Mouse (Mus musculus): Measurements from ENCODE around the gene Gm9125. TPM values are rescaled to one million over a fixed set of nuclear protein-coding genes. Genes with fewer than 3 reads are reported as not detected.
"Not testable (repeated sequence)": the region's sequence is repeated elsewhere in the genome, so short reads cannot be mapped to it uniquely, and the experiment has no call there.

The Gm9125 gene
- polyA plus RNA-seq (2015; fragmentation: Nextera tagmentation; extraction: Ambion mirVana) = not detected in 2 replicates

GRCm38 (mm10) chr3:94054785-94055184 is at the start of gene Gm9125:
TSS of gene Gm9125 (minus strand) at chr3:94054885.
- not testable (repeated sequence) for H3K36me3 ChIP-seq (ENCODE audit: control insufficient read depth, insufficient read depth, low read length); H3K9ac ChIP-seq (ENCODE audit: low read depth, low read length); H3K4me3 ChIP-seq (ENCODE audit: low read length); H3K27me3 ChIP-seq (replicated peaks; ENCODE audit: control insufficient read depth, insufficient read depth, low read length); H3K9me3 ChIP-seq (ENCODE audit: control insufficient read depth, low read length); H3K4me1 ChIP-seq (ENCODE audit: control insufficient read depth, insufficient read depth, low read depth, low read length); ATAC-seq; H3K27ac ChIP-seq (ENCODE audit: low read depth, low read length); H3K4me2 ChIP-seq (ENCODE audit: low read length)
- WGBS = 88% methylated on average over 1 of the region's 3 CpGs

DNA sequence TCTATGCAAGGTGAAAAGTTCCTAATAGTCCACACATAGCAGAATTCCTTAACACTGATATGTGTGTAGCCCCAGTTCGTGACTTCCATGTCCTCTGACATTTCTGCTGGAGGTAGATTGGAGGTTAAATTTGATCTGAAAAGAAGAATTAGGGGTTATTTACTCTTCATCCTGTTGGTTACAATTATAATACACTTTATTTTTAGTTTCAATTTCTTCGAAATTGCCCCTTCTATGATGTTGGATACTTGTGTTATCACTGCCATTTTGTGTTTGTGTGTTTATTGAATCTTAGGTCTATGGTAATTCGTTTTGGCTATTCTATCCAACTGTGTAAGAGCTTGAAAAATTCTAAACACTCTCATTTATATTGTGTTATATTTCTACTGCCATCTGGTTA is 17.9 kb upstream of the Gm9125 start, which contains the start of gene Gm10697:
TSS of gene Gm10697 (minus strand) at position 101 of the 400 bp plus-strand sequence.
- not testable (repeated sequence) for H3K9me3 ChIP-seq (ENCODE audit: control insufficient read depth, low read length); H3K4me1 ChIP-seq (ENCODE audit: control insufficient read depth, insufficient read depth, low read depth, low read length); H3K36me3 ChIP-seq (ENCODE audit: control insufficient read depth, insufficient read depth, low read length); H3K27me3 ChIP-seq (replicated peaks; ENCODE audit: control insufficient read depth, insufficient read depth, low read length); H3K4me3 ChIP-seq (ENCODE audit: low read length); ATAC-seq; H3K4me2 ChIP-seq (ENCODE audit: low read length); H3K9ac ChIP-seq (ENCODE audit: low read depth, low read length); H3K27ac ChIP-seq (ENCODE audit: low read depth, low read length)
- WGBS = 80% methylated on average over 1 of the region's 3 CpGs

DNA sequence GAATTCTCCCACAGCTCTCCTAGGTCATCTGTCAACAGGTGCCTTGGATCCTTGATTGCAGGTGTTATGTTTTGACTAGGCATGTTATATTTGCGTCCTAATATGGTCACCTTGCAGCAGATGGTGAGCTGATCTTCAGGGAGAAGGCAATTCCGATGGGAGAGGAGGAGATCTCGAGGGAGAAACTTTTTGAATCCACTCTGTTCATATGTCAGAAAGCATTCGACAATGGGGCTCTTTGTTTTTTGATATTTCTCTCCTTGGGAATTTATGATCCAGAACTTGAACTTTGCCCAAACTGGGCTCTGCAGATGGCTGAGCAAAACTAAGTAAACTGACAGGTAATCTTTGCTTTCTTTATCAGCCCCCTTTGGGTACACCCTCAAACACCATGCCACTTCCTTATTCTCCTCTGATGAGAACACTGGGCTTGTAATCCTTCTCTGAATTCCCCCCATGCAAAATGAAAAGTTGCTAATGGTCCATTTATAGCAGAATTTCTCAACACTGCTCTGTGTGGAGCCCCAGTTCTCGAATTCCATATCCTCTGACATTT is 5.0 kb downstream of the Gm9125 start:
- not testable (repeated sequence) for H3K4me3 ChIP-seq (ENCODE audit: low read length); ATAC-seq; H3K27me3 ChIP-seq (replicated peaks; ENCODE audit: control insufficient read depth, insufficient read depth, low read length); H3K4me1 ChIP-seq (ENCODE audit: control insufficient read depth, insufficient read depth, low read depth, low read length); H3K27ac ChIP-seq (ENCODE audit: low read depth, low read length); H3K9me3 ChIP-seq (ENCODE audit: control insufficient read depth, low read length); H3K4me2 ChIP-seq (ENCODE audit: low read length); H3K9ac ChIP-seq (ENCODE audit: low read depth, low read length); H3K36me3 ChIP-seq (ENCODE audit: control insufficient read depth, insufficient read depth, low read length)
- no CpG with 5 or more reads among the region's 5 CpGs for WGBS

DNA sequence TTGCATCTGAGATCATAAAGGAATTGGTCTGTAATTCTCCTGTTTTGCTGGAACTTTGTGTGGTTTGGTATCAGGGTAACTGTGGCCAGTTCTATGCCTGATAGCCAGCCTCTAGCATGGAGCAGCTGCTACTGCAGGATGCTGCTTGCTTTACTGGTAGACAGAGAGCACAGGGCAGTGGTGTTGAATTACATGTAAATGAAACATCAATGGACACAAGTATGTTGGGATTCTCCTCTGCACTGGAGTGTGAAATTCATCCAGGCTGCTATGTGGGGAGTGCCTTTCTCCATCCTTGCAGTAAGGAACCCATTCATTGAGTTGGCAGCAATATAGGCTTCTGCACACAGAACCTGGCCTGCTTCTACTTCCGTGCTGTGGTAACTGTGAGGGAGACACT is 16.4 kb downstream of the Gm9125 start:
- not testable (repeated sequence) for ATAC-seq

DNA sequence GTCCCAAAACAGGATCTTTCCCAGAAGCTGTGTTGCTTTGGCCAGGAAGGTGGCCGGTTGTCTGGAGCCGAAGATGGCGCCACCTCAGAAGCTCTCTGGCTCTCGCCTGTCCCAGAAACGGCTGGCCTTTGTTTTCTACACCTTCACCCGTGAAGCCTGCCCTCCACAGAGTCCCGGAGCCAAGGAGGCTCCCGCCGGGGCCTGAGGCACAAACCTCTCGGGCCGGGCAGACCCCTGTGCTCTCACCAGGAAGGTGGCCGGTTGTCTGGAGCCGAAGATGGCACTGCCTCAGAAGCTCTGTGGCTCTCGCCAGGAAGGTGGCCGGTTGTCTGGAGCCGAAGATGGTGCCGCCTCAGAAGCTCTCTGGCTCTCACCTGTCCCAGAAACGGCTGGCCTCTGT is 20.3 kb downstream of the Gm9125 start:
- H3K4me2 ChIP-seq (ENCODE audit: low read length); H3K36me3 ChIP-seq (ENCODE audit: control insufficient read depth, insufficient read depth, low read length); H3K4me1 ChIP-seq (ENCODE audit: control insufficient read depth, insufficient read depth, low read depth, low read length); H3K9me3 ChIP-seq (ENCODE audit: control insufficient read depth, low read length); H3K27ac ChIP-seq (ENCODE audit: low read depth, low read length); H3K4me3 ChIP-seq (ENCODE audit: low read length); H3K9ac ChIP-seq (ENCODE audit: low read depth, low read length); H3K27me3 ChIP-seq (replicated peaks; ENCODE audit: control insufficient read depth, insufficient read depth, low read length); ATAC-seq: not testable (repeated sequence)
- WGBS = 93% methylated on average over 18 of the region's 18 CpGs

More for the DNA sequence above, 16.4 kb downstream of the Gm9125 start:
- H3K36me3 ChIP-seq (ENCODE audit: control insufficient read depth, insufficient read depth, low read length); H3K4me1 ChIP-seq (ENCODE audit: control insufficient read depth, insufficient read depth, low read depth, low read length); H3K9me3 ChIP-seq (ENCODE audit: control insufficient read depth, low read length); H3K27ac ChIP-seq (ENCODE audit: low read depth, low read length); H3K27me3 ChIP-seq (replicated peaks; ENCODE audit: control insufficient read depth, insufficient read depth, low read length); H3K9ac ChIP-seq (ENCODE audit: low read depth, low read length); H3K4me3 ChIP-seq (ENCODE audit: low read length); H3K4me2 ChIP-seq (ENCODE audit: low read length): not testable (repeated sequence)
- WGBS = 56% methylated on average over 1 of the region's 1 CpGs

Other genes with a start within 250 kb of the Gm9125 start
- not detected in 2 replicates for gene Tdpoz3, start 228.9 kb downstream of the Gm9125 start, polyA plus RNA-seq (2015; fragmentation: Nextera tagmentation; extraction: Ambion mirVana)
- not detected in 2 replicates for gene Gm9117, start 111.3 kb downstream of the Gm9125 start, polyA plus RNA-seq (2015; fragmentation: Nextera tagmentation; extraction: Ambion mirVana)
- gene Tdpoz5, start 93.6 kb downstream of the Gm9125 start, polyA plus RNA-seq (2015; fragmentation: Nextera tagmentation; extraction: Ambion mirVana) = not detected in 2 replicates
- gene Gm10697, start 17.8 kb upstream of the Gm9125 start, polyA plus RNA-seq (2015; fragmentation: Nextera tagmentation; extraction: Ambion mirVana) = not detected in 2 replicates
- gene Gm10696, start 123.3 kb upstream of the Gm9125 start, polyA plus RNA-seq (2015; fragmentation: Nextera tagmentation; extraction: Ambion mirVana) = not detected in 2 replicates
- 0.12 TPM in 1 of 2 replicates, not detected in the other for gene Gm5286, start 141.8 kb upstream of the Gm9125 start, polyA plus RNA-seq (2015; fragmentation: Nextera tagmentation; extraction: Ambion mirVana)
- gene Gm4778, start 209.2 kb upstream of the Gm9125 start, polyA plus RNA-seq (2015; fragmentation: Nextera tagmentation; extraction: Ambion mirVana) = not detected in 2 replicates

Measured in hindbrain, embryonic 16.5 days (tissue).